Comparison of ENCODE assay signal across 8 mouse cellular contexts in genomic region chr10:81167200-81168086, GRCm38 (mm10). TPM values are rescaled to one million over a fixed set of nuclear protein-coding genes. Genes with fewer than 3 reads are reported as not detected.
DNase-seq lines count a peak whose midpoint lies in the region; ATAC-seq and TF ChIP-seq lines count a peak whose summit lies in the region.

Gene Pias4, minus strand, starts transcription at chr10:81167923.

- ATAC-seq in frontal cortex, adult (ENCODE audit: low TSS enrichment) = peak; percentile 86
- peak; percentile 93 for ATAC-seq in lung, postnatal 0 days

- H3K27me3 ChIP-seq in hindbrain, embryonic 10.5 days (ENCODE audit: insufficient read depth, poor library complexity, severe bottlenecking) = no peaks in the 10 kb centered on the region
- H3K27me3 ChIP-seq in lung, postnatal 0 days (replicated peaks; ENCODE audit: insufficient read depth, low read length) = no peaks in the 10 kb centered on the region

- H3K4me3 ChIP-seq in hindbrain, embryonic 10.5 days = peak within 1 kb of the TSS; percentile 99
- H3K4me3 ChIP-seq in lung, postnatal 0 days (ENCODE audit: low read depth, low read length) = peak within 1 kb of the TSS; percentile 88

- no peak for TF ChIP-seq EP300 in lung, postnatal 0 days (IDR thresholded peaks at IDR 0.05)

- peaks cover 43% of the 10 kb centered on the region for H3K4me1 ChIP-seq in hindbrain, embryonic 10.5 days (replicated peaks)
- peaks cover 16% of the 10 kb centered on the region for H3K4me1 ChIP-seq in lung, postnatal 0 days (ENCODE audit: insufficient read depth, low read depth, low read length)

- DNase-seq in MN1 (ENCODE audit: low spot score) = peak; percentile 100
- peak; percentile 100 for DNase-seq in cerebellum, adult 9-10 months
- peak; percentile 100 for DNase-seq in hindbrain, embryonic 10.5 days (ENCODE audit: low spot score)
- DNase-seq in layer of hippocampus, adult 9-11 months = peak; percentile 100
- DNase-seq in lung, postnatal 0 days (ENCODE audit: low spot score) = peak; percentile 100
- DNase-seq in ovary, postnatal 14 days (ENCODE audit: low spot score) = peak; percentile 99
- DNase-seq in thymus, postnatal 14 days = peak; percentile 100

- H3K4me2 ChIP-seq in lung, postnatal 0 days (replicated peaks; ENCODE audit: low read depth, low read length) = peak within 1 kb of the TSS; percentile 93

- peaks cover 30% of the 10 kb centered on the region for H3K36me3 ChIP-seq in hindbrain, embryonic 10.5 days
- H3K36me3 ChIP-seq in lung, postnatal 0 days (ENCODE audit: insufficient read depth, low read length) = peaks cover 1% of the 10 kb centered on the region; the same call in 1 of the 2 replicates

- H3K9me3 ChIP-seq in hindbrain, embryonic 10.5 days = no peaks in the 10 kb centered on the region
- no peaks in the 10 kb centered on the region for H3K9me3 ChIP-seq in lung, postnatal 0 days (ENCODE audit: low read length)

- peak within 1 kb of the TSS; percentile 77 for H3K9ac ChIP-seq in lung, postnatal 0 days (replicated peaks; ENCODE audit: low read depth)

- no peak for TF ChIP-seq CTCF in lung, postnatal 0 days (IDR thresholded peaks at IDR 0.05)

- H3K27ac ChIP-seq in hindbrain, embryonic 10.5 days = peak within 1 kb of the TSS; percentile 94
- H3K27ac ChIP-seq in lung, postnatal 0 days (ENCODE audit: low read length) = peak within 1 kb of the TSS; percentile 85

- WGBS in hindbrain, embryonic 10.5 days = under 1% methylated on average over 64 of the region's 64 CpGs
- WGBS in lung, postnatal 0 days = under 1% methylated on average over 38 of the region's 64 CpGs

RNA-seq across cellular contexts. Expression of gene Pias4, which starts in this region (rescaled TPM):
- 64.1 and 72.2 TPM in 2 replicates for polyA plus RNA-seq in hindbrain, embryonic 10.5 days (2016; fragmentation: Nextera tagmentation; extraction: Ambion mirVana)
- 27.9 TPM in 2 replicates for polyA plus RNA-seq in lung, postnatal 0 days (2015; fragmentation: Nextera tagmentation; extraction: Ambion mirVana)

Comparison
In these comparisons a context has a peak if more than half of its experiments do, and no peak if none do; other contexts are left out.
1. Peak in every context shown above with its lines: DNase-seq, ATAC-seq, H3K4me3 ChIP-seq and H3K27ac ChIP-seq.